Mouse (Mus musculus): ENCODE measurements at regions not wholly inside any gene's neighbourhood (a gene's known extent, or its start where the extent isn't known, plus 50 kb on each side); places are given as distances from the start of the nearest gene placed in this dataset.
A peak's percentile ranks its signal among the peaks of the same experiment; 100 is the strongest.

DNA sequence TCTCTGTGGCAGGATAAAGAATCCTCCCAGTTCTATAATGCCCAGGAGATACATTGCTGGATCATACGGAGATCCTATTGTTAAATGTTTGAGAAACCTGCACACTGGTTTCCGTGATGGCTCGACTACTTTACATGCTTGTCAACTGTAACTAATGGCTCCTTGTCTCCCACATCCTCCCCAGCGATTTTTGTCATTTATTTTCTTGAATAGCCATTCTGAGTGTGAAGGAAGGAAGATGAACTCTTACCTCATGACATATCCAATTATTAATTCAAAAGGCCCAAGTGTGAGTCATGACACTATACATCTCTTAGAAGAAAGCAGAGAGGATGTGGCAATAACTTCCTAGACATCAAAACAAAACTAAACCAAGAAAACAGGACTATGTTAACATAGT lies 61.2 kb upstream of the Gm45716 start:
- WGBS = 77% methylated on average over 4 of the region's 4 CpGs
- H3K4me2 ChIP-seq (ENCODE audit: low read length) = no peak overlapping the region
- peaks cover 14% of the 10 kb centered on the region for H3K4me1 ChIP-seq (replicated peaks; ENCODE audit: control insufficient read depth, insufficient read depth, low read length)
- no peaks in the 10 kb centered on the region for H3K9me3 ChIP-seq (ENCODE audit: control insufficient read depth, low read length)
- no peaks in the 10 kb centered on the region for H3K27me3 ChIP-seq (replicated peaks; ENCODE audit: control insufficient read depth, insufficient read depth, low read length)
- no peak overlapping the region for H3K4me3 ChIP-seq (ENCODE audit: low read depth, low read length)
- no peak for ATAC-seq (replicated peaks; ENCODE audit: low FRiP score, low TSS enrichment, low read depth)
- H3K27ac ChIP-seq (ENCODE audit: low read depth) = no peak overlapping the region
- H3K36me3 ChIP-seq (ENCODE audit: control insufficient read depth, insufficient read depth, low read length) = no peaks in the 10 kb centered on the region
- H3K9ac ChIP-seq (ENCODE audit: low read length) = no peak overlapping the region
- DNase-seq (ENCODE audit: low spot score) = no peak

DNA sequence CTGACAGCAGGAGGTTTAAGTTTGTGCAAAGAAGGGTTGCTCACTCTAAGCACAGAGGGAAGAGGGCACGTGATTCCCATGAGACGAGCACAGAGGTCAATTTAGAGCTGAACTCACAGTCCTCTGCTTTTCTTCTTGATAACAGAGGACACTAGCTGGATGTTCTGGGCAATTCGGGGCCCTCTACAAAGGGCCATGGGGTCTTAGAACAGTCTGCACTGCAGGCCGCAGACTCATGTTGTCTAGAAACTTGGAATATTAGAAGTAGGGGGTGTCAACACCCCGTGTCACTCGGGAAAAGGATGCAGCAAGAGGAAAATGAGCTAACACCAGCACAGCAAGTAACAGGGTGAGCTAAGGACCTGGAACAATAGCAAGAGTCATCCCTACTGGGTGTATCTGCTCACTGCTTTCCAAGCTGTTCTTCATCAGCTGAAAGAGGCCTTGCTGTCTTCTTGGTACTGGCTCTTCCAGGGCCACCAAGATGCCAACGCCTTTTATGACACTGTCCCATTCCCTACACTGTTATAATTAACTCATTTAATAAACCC lies 58.5 kb upstream of the Gm45716 start:
- no peak for ATAC-seq (replicated peaks; ENCODE audit: low FRiP score, low TSS enrichment, low read depth)
- no peak for DNase-seq (ENCODE audit: low spot score)
- Histone ChIP-seq H3K4me1 (replicated peaks; ENCODE audit: control insufficient read depth, insufficient read depth, low read length) (peaks cover 14% of the 10 kb centered on the region), H3K4me3 (ENCODE audit: low read depth, low read length) (no peak overlapping the region), H3K4me2 (ENCODE audit: low read length) (no peak overlapping the region), H3K9me3 (ENCODE audit: control insufficient read depth, low read length) (no peaks in the 10 kb centered on the region), H3K36me3 (ENCODE audit: control insufficient read depth, insufficient read depth, low read length) (no peaks in the 10 kb centered on the region), H3K27me3 (replicated peaks; ENCODE audit: control insufficient read depth, insufficient read depth, low read length) (no peaks in the 10 kb centered on the region), H3K9ac (ENCODE audit: low read length) (no peak overlapping the region), H3K27ac (ENCODE audit: low read depth) (no peak overlapping the region)
- whole genome bisulfite sequencing = 64% methylated on average over 7 of the region's 7 CpGs

GRCm38 (mm10) chr11:90129793-90130624 lies 57.5 kb upstream of the Gm45716 start:
- Histone ChIP-seq H3K4me3 (ENCODE audit: low read depth, low read length) (no peak overlapping the region), H3K9me3 (ENCODE audit: control insufficient read depth, low read length) (no peaks in the 10 kb centered on the region), H3K27ac (ENCODE audit: low read depth) (peak overlapping the region; percentile 36; the same call in 1 of the 2 replicates), H3K4me2 (ENCODE audit: low read length) (peak overlapping the region; percentile 35), H3K27me3 (replicated peaks; ENCODE audit: control insufficient read depth, insufficient read depth, low read length) (no peaks in the 10 kb centered on the region), H3K9ac (ENCODE audit: low read length) (no peak overlapping the region), H3K36me3 (ENCODE audit: control insufficient read depth, insufficient read depth, low read length) (no peaks in the 10 kb centered on the region), H3K4me1 (replicated peaks; ENCODE audit: control insufficient read depth, insufficient read depth, low read length) (peaks cover 14% of the 10 kb centered on the region)
- 29% methylated on average over 12 of the region's 12 CpGs for WGBS
- peak; percentile 43; the same call in 1 of the 2 replicates for ATAC-seq (replicated peaks; ENCODE audit: low FRiP score, low TSS enrichment, low read depth)
- no peak for DNase-seq (ENCODE audit: low spot score)

DNA sequence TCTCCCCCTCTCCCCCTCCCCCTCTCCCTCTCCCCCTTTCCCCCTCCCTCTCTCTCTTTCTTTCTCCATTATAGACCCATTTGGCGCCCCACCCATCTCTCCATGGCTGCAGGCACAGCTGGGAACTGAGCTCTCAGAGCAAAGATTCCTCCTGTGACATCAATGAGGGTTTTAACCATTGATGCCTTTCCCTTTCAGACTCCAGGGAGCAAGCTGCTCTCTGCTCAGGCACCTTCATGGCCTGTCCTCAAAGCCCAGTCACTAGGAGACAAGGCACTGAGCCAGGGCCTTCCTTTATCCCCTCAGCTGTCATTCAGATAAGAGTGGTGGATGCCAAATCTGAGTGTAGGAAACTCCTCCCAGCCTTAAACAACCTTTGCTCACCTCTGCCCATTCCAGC lies 56.8 kb upstream of the Gm45716 start:
- ATAC-seq (replicated peaks; ENCODE audit: low FRiP score, low TSS enrichment, low read depth) (no peak), DNase-seq (ENCODE audit: low spot score) (no peak)
- Histone ChIP-seq H3K9ac (ENCODE audit: low read length) (no peak overlapping the region), H3K27ac (ENCODE audit: low read depth) (no peak overlapping the region), H3K9me3 (ENCODE audit: control insufficient read depth, low read length) (0 out of 2 replicates have a peak, but pooled peaks cover 2% of the 10 kb centered on the region), H3K36me3 (ENCODE audit: control insufficient read depth, insufficient read depth, low read length) (no peaks in the 10 kb centered on the region), H3K4me1 (replicated peaks; ENCODE audit: control insufficient read depth, insufficient read depth, low read length) (peaks cover 14% of the 10 kb centered on the region), H3K27me3 (replicated peaks; ENCODE audit: control insufficient read depth, insufficient read depth, low read length) (no peaks in the 10 kb centered on the region), H3K4me3 (ENCODE audit: low read depth, low read length) (no peak overlapping the region), H3K4me2 (ENCODE audit: low read length) (peak overlapping the region; percentile 35; the same call in 1 of the 2 replicates)
- WGBS = 43% methylated on average over 1 of the region's 1 CpGs

- DNase-seq (ENCODE audit: low spot score) = no peak
- Histone ChIP-seq H3K4me3 (ENCODE audit: low read depth, low read length) (no peak overlapping the region), H3K36me3 (ENCODE audit: control insufficient read depth, insufficient read depth, low read length) (no peaks in the 10 kb centered on the region), H3K27me3 (replicated peaks; ENCODE audit: control insufficient read depth, insufficient read depth, low read length) (no peaks in the 10 kb centered on the region), H3K27ac (ENCODE audit: low read depth) (no peak overlapping the region), H3K4me2 (ENCODE audit: low read length) (no peak overlapping the region), H3K4me1 (replicated peaks; ENCODE audit: control insufficient read depth, insufficient read depth, low read length) (peaks cover 14% of the 10 kb centered on the region), H3K9ac (ENCODE audit: low read length) (no peak overlapping the region), H3K9me3 (ENCODE audit: control insufficient read depth, low read length) (0 out of 2 replicates have a peak, but pooled peaks cover 2% of the 10 kb centered on the region)
- no peak for ATAC-seq (replicated peaks; ENCODE audit: low FRiP score, low TSS enrichment, low read depth)
- WGBS = 74% methylated on average over 5 of the region's 5 CpGs
Measured at GRCm38 (mm10) chr11:90132579-90132978, 54.9 kb upstream of the Gm45716 start.

DNA sequence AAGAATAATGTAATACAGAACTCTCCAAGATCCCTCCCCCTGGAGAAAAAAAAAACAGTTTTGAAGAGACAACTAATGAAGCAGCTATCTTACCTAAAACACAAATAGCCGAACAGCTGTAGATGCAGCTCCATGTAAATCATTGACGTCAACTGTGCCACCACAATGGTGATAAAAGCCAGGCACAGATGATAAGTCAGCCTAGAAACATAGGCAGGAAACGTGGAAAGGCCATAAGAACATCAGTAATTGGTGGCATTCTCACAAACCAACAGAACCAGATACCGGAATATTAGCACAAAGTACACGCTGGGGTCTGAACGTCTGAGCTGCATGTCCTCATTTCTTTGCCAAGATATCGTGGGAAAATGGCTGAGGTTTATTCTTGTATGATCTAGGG lies 51.2 kb upstream of the Gm45716 start:
- WGBS = 49% methylated on average over 7 of the region's 7 CpGs
- Histone ChIP-seq H3K27me3 (replicated peaks; ENCODE audit: control insufficient read depth, insufficient read depth, low read length) (no peaks in the 10 kb centered on the region), H3K9me3 (ENCODE audit: control insufficient read depth, low read length) (0 out of 2 replicates have a peak, but pooled peaks cover 2% of the 10 kb centered on the region), H3K4me2 (ENCODE audit: low read length) (no peak overlapping the region), H3K4me3 (ENCODE audit: low read depth, low read length) (no peak overlapping the region), H3K9ac (ENCODE audit: low read length) (no peak overlapping the region), H3K36me3 (ENCODE audit: control insufficient read depth, insufficient read depth, low read length) (no peaks in the 10 kb centered on the region), H3K27ac (ENCODE audit: low read depth) (no peak overlapping the region), H3K4me1 (replicated peaks; ENCODE audit: control insufficient read depth, insufficient read depth, low read length) (no peaks in the 10 kb centered on the region)
- DNase-seq (ENCODE audit: low spot score) (no peak), ATAC-seq (replicated peaks; ENCODE audit: low FRiP score, low TSS enrichment, low read depth) (no peak)
